Comparison of ENCODE assay signal across 8 mouse cellular contexts in the genomic region with DNA sequence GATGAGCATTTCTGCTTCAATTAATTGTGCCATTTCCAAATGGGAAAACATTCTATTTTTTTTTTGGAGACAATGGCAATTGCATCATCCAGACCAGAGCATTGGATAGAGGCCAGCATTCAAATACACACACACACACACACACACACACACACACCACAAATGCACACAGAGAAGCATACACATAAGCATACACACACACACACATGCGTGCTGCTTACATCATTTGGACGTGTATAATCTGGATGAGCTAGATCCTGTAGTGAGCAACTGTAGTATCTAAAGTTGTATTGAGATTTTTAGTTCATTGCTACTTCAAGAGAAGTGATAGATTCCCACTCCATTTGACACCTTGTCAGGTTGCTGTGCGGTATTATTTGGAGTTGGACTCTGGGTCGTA. TPM values are rescaled to one million over a fixed set of nuclear protein-coding genes. Genes with fewer than 3 reads are reported as not detected.
DNase-seq lines count a peak whose midpoint lies in the region; ATAC-seq and TF ChIP-seq lines count a peak whose summit lies in the region.
"Not testable (repeated sequence)": the region's sequence is repeated elsewhere in the genome, so short reads cannot be mapped to it uniquely, and the experiment has no call there.

No protein-coding gene starts in this region.

- peak overlapping the region; percentile 13; the same call in 1 of the 2 replicates for H3K27ac ChIP-seq in embryonic fibroblast, embryonic 13.5 days (ENCODE audit: insufficient read depth, low read length)
- H3K27ac ChIP-seq in limb, embryonic 15.5 days = 0 out of 2 replicates have a peak overlapping the region, but pooled peaks have one; percentile 2

- intact Hi-C loops in heart, postnatal 10 days (cut with DNase I) = not testable (repeated sequence)

- not testable (repeated sequence) for H3K27me3 ChIP-seq in limb, embryonic 15.5 days; myocyte (ENCODE audit: control insufficient read depth, insufficient read depth, insufficient read length)

- peak; percentile 12 for DNase-seq in CD4-positive, CD25-positive, alpha-beta regulatory T cell, adult 2 months (ENCODE audit: low read depth, low spot score)
- peak; percentile 41 for DNase-seq in brain, adult 2 months (ENCODE audit: low read depth, low spot score)
- DNase-seq in heart, postnatal 10 days = peak; percentile 42 to 43
- DNase-seq in kidney, postnatal 10 days = peak; percentile 31
- peak; percentile 22 for DNase-seq in telencephalon, adult 2 months (ENCODE audit: low read depth, low spot score)

- not testable (repeated sequence) for TF ChIP-seq POLR2A in embryonic fibroblast, embryonic 13.5 days (IDR thresholded peaks at IDR 0.05; ENCODE audit: low read depth, low read length); myocyte (IDR thresholded peaks at IDR 0.05; ENCODE audit: insufficient read length, low read depth)

- not testable (repeated sequence) for H3K4me1 ChIP-seq in embryonic fibroblast, embryonic 13.5 days (ENCODE audit: control insufficient read depth, insufficient read depth, low read length); limb, embryonic 15.5 days

- H3K79me2 ChIP-seq in myocyte (ENCODE audit: control insufficient read depth, insufficient read depth) = not testable (repeated sequence)

- not testable (repeated sequence) for TF ChIP-seq CTCF in embryonic fibroblast, embryonic 13.5 days (IDR thresholded peaks at IDR 0.05; ENCODE audit: borderline replicate concordance, insufficient read depth, low read length)

- H3ac ChIP-seq in myocyte (ENCODE audit: control insufficient read depth, insufficient read length) = not testable (repeated sequence)

- not testable (repeated sequence) for H3K9me3 ChIP-seq in limb, embryonic 15.5 days

- 54% methylated on average over 4 of the region's 4 CpGs for WGBS in limb, embryonic 15.5 days

- H3K4me3 ChIP-seq in embryonic fibroblast, embryonic 13.5 days (ENCODE audit: insufficient read depth, low read length); limb, embryonic 15.5 days; myocyte: not testable (repeated sequence)

- not testable (repeated sequence) for ATAC-seq in limb, embryonic 15.5 days (ENCODE audit: insufficient number of reproducible peaks, low FRiP score, low TSS enrichment, low read depth)

- peaks cover 14% of the 10 kb centered on the region; the same call in 1 of the 2 replicates for H3K36me3 ChIP-seq in limb, embryonic 15.5 days
- not testable (repeated sequence) for H3K36me3 ChIP-seq in myocyte (ENCODE audit: control insufficient read depth, insufficient read depth)

- not testable (repeated sequence) for H3K9ac ChIP-seq in limb, embryonic 15.5 days

- not testable (repeated sequence) for H3K4me2 ChIP-seq in limb, embryonic 15.5 days
- peak overlapping the region; percentile 3 for H3K4me2 ChIP-seq in myocyte (ENCODE audit: low read depth)

RNA-seq across cellular contexts. Expression of gene Gm21887, which starts 35.0 kb away (rescaled TPM):
- polyA plus RNA-seq in embryonic fibroblast, embryonic 13.5 days (2011; ENCODE audit: insufficient read length, low read depth, missing spikeins) = 44.5 and 62.1 TPM in 2 replicates
- total RNA-seq in heart, postnatal 10 days (2021) = 10 to 100 TPM; 58.4 to 63.1 TPM
- 133 and 163 TPM in 2 replicates for polyA plus RNA-seq in limb, embryonic 15.5 days (2015; fragmentation: Nextera tagmentation; extraction: Ambion mirVana)
- polyA plus RNA-seq in myocyte (2012; fragmentation: generic; extraction: Trizol) = 39.8 TPM
